Mouse (Mus musculus): ENCODE results near the gene Spp2. TPM values are rescaled to one million over a fixed set of nuclear protein-coding genes. Genes with fewer than 3 reads are reported as not detected.
"Not testable (repeated sequence)": the region's sequence is repeated elsewhere in the genome, so short reads cannot be mapped to it uniquely, and the experiment has no call there.

Spp2 gene
- polyA plus RNA-seq, 2 experiments from 2014 or later: not detected

DNA sequence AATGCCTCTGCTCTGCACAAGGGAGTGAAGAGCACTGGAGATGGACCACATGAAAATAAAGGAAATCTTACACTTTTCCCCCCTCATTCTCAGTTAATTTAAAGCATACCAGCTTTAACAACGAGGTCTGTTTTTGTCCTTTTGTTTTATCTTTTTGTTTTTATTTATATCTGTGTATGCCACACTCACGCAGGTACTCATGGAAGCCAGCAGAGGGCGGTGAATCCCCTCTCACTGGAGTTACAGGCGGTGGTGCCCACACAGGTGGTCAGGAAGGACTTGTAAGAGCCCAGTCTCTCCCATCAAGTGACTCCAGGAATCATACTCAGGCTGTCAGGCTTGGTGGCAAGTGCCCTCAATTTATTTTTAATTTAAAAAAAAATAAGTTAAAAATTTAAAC lies 27.3 kb downstream of the Spp2 start:
- ATAC-seq: no peak

DNA sequence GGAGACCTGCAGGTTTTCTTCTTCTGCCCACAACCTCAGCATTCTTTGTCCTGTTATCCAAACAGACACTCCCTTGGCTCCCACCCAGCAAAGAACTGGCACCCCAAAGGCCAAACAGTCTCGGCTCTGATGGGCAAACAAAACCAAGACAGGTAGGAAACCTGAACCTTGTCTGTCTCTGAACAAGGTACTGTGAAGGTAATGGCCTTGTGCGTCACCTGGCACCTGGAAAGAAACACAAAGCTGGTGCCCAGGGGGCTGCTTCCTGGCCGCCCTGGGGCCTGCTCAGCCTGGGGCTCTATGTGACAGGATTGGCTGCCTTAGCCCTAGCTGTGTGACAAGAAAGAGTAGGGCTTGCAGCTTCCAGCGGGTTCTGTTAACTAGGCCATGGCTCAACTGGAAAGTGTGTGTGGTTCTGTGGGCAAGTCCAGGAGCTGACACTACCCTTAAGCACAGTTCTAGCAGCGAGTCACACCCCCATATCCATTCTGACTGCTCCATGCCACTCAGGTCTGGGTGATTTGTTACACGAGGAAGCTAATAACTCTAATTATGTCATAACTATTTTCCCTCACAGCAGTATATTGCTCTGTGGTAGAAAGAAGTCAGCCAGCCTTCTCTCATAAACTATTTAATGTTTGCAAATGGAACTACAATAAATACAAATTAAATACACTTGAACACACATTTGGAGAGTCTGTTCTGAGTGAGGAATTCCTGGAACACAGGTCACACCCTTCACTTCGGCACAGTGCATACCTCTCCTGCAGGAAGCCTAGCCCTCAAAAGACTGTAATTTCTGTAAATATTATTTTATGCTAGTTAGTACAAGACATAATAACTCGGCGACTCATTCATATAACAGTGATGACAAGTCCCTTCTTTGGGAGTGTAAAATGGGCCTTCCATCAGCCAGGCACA lies 30.7 kb downstream of the Spp2 start:
- no peak for ATAC-seq

DNA sequence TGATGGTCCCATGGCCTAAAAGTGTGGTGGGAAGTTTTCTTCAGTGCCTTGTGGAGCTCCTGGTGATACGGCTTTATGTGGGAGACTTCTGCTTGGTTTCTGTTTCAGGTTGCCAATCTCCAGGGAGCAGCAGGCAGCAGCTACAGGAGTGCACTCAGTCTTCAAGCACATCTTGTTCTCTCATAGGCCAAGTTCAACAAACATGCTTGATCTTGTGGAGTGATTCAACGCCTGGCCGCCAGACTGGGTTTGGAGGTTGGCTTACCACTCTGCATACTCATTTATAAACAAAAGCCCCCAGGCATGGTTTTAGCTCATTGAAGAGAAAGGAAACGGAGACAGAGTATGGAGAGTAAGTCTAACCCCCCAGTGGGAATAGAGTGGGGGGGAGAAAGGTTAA lies 36.6 kb downstream of the Spp2 start:
- ATAC-seq: no peak

DNA sequence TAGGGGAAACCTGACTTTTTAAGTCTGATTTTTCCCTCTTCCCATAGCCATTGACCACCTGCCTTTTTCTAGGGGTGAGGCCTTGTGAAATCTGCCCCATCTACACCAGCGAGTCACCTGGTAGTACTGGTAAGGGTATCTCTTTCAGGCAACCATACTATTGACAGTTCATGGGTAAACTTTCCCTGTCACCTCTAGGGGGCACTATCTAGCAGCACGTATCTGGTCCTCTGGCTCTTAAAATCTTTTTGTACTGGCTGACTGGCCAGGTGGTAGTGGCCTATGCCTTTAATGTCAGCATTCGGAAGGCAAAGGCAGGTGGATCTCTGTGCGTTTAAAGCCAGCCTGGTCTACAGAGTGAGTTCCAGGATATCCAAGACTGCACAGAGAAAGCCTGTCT lies 38.6 kb downstream of the Spp2 start:
- ATAC-seq: no peak

DNA sequence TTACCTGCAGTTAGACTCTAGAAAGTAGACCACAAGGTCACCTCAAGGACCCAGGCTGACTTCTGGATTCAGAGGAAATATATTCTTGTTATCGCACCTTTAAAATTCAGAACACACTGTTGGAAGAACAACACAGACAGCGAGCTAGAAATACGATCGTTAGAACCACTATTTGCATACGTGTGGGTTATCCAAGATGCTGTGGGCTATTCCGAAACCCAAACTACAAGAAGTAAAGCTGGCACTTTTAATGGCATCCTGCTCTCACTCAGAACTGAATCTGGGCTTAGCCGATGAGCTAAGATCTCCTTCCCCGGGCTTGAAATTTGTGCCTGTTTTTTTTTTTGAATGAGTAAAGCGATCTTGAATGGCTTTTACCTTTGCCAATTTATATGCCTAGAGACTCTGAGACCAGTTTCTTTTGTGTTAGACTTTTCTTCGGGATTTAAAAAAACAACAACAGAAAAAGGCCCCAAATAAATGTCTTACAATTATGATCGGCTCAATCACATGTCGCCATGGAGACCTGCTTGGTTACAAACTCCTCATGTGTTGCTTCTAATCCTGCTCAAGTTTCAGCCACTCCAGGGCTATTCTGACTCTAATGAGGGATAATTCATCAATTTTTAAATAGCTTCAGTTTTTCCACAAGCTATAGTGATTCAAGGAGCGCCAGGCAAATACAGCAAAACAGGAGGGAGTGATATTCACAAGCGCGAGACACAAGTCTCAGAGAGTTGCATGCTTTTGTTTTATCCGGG lies 39.7 kb downstream of the Spp2 start:
- no peak for ATAC-seq

DNA sequence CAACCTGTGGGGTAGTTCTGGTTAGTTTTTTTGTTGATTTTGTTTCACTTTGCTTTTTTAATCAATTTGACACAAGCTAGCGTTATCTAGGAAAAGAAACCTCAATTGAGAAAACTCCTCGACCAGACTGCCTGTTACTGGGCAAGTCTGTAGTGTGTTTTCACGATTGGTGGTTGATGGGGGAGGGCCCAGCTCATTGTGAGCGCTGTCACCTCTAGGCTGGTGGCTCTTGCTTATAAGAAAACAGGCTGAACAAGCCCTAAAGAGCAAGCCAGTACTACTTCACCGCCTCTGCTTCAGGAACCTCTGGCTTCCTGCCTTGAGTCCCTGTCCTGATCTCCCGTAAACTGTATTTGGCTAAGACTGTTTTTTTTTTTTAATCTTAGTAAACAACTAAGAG lies 40.7 kb downstream of the Spp2 start:
- ATAC-seq: no peak

DNA sequence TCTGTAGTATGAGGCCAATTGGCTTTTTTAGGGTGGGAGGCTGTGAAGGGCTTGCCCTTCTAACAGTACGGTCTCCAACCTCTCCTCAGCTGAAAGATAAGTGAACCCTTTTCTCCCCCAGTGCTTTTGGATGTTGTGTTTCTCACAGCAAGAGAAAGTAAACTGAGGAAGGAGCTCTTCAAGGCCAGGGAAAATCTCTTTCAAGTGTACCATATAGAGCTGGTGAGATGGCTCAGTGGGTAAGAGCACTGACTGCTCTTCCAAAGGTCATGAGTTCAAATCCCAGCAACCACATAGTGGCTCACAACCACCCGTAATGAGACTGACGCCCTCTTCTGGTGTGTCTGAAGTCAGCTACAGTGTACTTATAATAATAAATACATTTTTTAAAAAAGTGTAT lies 41.3 kb downstream of the Spp2 start:
- ATAC-seq: not testable (repeated sequence)

DNA sequence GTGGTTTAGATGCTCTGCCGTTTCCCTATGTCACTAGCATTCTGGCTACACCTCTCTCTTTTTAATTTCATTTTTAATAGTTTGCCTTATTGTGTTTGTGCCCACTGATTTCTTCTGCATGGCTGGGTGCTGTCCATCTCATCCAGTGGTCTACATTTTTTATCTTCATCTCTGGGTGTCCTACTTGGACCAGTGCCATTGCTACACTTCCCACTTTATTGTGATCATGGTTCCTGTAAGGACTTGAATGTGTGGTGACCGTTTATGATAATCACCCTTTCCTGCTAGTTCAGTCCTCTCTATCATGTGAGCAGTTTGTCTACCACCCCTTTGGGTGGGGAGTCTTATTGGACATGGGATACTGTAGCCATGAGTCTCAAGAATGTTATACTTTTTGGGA lies 43.0 kb downstream of the Spp2 start:
- ATAC-seq: no peak

DNA sequence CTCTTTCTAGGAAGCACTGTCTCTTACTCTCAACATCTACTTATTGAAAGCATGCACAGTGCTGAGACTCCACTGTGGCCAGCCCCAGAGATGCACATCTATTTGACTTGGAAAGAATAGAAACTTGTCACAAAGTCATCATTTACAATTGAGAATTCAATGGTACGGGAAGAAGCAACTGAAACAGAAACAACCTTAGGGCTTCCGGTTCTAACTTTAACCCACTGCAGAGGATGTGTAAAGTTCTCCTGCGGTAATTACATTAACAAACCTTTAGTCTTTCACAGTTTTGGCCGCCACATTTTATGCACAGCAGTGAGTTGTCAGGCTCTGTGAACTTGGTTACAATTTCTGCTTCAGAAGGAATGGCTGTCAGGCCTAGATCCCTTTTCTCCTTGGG lies 43.9 kb downstream of the Spp2 start:
- peak; percentile 88 for ATAC-seq

DNA sequence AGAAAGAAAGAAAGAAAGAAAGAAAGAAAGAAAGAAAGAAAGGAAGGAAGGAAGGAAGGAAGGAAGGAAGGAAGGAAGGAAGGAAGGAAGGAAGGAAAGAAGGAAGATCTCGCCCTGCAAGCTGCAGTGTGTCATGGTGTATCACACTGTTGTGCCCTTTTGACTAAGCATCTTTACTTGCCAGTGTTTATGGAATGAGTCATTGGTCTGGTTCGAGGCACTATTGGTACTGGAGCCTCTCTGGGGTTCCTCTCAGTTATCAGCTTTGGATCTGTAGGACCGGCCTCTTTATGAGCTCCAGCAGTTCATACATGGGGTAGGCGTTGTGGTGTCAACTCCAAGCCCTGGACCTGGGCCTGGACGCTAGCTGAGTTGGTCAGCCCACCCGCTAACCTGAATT lies 45.4 kb downstream of the Spp2 start:
- no peak for ATAC-seq

DNA sequence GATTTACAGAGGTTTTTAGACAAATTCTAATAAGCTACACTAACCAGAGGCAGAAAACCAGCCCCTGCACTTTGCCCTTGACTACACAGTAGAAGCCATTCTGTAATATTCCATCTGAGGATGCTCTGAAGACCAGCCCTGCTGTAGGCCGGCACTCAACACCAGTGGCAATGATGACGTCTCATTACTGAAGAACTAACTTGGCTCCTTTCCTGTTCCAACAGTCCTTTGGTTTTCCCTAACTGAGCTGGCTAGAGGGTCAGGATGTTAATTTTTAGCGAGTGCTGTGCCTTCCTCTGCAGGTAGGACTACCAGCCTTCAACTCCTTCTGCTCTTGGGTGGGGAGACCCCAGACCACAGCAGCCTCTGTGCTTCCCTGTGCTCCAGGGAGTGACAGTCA lies 47.9 kb downstream of the Spp2 start:
- ATAC-seq: no peak

DNA sequence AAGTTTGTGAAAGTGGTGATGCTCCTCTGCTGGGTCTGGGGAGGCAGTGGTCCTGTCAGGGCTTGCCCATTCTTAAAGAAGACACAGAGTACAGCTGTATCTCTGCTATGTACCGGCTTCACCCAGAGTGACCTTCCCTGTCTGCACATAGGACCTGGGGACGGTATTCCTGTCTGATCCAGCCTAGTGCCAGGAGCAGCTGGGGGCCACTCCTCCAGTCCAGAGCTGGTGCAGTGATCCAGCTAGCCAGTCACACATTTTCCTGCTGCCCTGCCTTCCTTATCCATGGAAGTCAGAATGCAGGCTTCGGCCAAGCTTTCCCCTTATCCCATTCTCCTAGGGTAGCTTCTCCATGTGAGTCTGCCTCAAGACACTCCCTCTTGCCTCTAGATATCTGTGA lies 49.0 kb downstream of the Spp2 start:
- ATAC-seq: no peak

DNA sequence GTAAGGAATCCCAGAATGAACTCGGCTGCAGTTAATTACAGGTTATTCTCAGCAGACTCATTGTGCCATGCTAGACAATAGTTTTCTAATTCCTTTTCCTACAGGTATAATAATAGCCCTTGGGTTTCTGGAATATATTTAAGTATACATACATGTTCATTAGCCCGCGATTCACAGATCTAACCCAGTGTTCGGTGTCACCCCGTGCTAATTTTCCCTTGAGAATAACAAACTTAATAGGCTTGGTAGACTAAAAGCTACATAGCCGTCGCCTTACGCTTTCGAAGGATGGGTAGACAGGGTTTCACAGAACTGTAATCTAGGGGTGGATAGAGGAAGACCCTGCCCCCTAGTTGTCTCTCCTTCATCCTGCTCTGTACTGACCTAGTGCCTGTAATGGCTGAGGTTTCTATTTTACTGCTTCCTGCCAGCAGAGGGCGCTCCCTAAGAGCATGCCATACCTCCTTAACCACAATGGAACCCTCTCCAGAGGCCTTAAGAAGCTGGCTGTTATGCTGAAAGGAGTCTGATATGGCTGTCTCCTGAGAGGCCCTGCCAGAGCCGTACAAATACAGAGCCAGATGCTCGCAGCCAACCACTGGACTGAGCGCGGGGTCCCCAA lies 49.8 kb downstream of the Spp2 start:
- peak; percentile 76 for ATAC-seq

DNA sequence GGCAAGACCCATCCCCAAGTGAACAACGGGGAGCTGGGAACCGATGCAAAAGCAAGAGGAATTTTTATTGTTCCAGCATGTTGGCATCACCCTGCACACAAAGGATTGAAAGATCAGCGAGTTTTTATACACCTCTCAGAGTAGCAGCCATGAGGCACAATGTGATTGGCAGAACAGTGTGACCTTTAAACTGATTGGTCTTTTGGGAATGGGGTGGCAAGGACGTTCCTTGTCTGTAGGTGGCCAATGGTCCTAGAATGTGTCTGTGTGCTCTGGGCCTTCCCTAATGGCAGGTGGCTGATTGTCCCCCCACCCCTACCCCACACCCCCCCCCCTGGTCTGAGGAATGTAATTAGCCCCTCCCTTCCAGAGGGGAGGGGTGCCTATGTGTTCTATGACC lies 52.4 kb downstream of the Spp2 start:
- no peak for ATAC-seq

DNA sequence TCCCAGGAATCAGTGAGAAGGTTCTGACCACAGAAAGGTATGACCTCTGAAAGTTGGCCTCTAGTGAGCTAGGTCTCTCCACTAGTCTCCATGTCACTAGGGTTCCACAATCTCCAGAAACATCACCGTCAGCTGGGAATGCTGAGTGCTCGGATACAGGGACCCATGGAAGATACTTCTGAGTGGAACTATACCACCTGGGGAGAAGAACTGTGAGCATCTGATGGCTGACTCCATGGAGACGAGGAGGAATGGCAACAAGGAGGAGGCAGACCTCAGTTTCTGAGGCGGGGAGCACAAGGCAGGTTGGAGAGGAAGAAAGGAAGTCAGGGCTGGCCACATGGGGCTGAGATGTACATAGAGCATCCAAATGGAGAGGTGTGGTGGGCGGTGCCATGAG lies 52.9 kb downstream of the Spp2 start:
- no peak for ATAC-seq

DNA sequence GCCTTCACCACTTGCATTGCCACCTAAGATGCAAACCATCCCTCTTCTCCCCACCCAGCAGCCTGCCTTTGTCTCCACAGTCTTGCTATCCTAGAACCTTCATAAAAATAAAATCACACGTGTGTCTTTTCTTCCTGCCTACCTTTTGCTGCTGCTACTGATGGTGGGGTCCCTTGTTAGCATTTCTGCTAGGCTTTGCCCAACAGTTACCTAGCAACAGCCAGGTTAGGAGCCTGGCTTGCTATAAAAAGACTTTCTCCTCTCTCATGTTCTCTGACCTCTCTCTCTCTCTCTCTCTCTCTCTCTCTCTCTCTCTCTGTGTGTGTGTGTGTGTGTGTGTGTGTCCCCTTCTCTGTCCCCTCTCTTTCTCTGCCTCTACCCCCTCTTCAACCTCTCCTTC lies 54.3 kb downstream of the Spp2 start:
- ATAC-seq: no peak

DNA sequence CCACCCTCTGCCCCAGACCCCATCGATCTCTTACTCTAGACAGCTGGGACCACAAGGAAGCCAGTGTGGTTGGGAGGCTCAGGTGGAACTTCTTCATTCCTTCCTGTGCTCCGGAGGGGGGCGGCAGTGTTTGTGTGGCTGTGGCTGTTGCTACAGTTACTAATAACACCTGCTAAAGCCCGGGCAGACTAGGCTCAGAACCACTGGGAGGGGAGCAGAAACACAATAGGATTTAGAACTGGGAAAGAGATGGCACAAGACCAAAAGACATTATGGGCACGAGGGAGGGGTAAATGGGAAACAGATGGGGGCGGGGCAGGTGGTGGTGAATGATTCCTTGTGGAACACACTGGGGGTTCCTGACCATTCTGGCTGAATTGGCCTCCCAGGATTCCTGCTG lies 55.7 kb downstream of the Spp2 start:
- ATAC-seq: no peak

DNA sequence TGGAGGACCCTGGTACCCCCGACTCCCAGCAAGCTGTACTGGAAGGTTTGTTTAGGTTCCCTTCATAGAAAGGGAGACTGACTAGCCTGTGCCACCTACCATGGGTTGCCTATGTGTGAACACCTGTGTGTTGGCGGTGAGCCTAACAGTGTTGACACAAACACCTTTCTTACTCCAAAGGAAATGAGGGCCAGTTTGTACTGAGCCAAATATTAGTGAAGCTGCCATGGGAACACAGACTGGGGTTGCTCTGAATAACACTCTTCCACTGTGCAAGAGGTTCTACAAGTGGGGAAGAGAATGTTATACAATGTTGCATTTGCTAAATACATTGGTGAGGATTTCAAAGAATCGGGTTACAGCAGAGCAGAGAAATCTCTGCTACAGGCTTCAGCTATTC lies 56.5 kb downstream of the Spp2 start:
- no peak for ATAC-seq

DNA sequence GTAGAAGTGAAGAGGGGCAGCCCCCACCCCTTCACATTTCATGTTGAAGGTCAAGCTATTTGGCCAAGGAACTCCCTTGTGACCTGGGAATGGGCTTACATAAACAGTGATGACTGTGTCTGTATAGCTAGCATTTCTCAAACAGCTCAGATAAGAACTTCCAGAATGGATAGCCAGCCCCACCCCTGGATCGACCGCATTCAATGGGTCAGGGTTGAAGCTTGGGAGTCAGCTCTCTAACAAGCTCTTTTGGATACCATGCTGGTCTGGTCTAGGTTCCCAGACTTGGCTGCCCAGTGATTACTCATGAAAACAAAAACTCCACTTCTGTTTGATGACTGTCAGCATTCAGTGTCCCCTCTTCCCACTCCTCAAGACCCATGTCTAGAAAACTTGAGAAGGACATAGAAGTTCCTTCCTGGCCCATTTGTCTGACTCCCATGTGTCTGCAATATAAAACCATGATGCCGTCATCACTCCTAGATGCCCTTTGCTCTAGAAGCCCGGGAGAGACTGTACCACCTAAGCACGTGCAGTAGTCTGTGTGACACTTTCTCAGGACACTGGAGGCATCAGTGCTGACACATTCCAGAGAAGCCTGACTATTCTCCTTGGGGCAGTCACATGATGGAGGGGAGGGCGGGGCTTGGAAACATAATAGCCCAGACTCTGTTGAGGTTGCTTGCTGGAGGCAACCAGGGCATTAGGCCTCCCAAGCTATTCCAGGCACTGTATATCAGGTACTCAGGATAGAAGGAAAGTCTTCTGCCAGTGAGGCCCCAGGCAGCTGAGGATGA lies 57.5 kb downstream of the Spp2 start:
- no peak for ATAC-seq

DNA sequence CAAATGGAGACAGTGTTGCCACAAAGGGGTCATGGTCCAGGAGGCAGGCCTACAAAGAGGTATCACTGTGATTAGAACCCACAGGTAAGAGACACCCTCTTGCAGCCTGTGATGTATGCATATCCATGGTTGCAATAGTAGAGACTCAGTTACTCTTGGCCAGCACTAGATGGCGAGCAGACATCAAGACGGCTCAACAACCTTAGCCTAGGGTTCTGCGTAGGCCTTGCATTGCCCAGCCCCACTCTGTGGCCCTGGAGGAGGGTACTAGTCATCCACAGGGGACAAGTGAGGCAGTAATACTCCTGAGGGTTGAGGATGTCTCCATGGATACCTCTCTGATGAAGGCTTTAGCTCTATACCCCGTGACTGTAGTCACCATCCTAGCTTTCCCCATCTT lies 59.0 kb downstream of the Spp2 start:
- peak; percentile 40 for ATAC-seq

DNA sequence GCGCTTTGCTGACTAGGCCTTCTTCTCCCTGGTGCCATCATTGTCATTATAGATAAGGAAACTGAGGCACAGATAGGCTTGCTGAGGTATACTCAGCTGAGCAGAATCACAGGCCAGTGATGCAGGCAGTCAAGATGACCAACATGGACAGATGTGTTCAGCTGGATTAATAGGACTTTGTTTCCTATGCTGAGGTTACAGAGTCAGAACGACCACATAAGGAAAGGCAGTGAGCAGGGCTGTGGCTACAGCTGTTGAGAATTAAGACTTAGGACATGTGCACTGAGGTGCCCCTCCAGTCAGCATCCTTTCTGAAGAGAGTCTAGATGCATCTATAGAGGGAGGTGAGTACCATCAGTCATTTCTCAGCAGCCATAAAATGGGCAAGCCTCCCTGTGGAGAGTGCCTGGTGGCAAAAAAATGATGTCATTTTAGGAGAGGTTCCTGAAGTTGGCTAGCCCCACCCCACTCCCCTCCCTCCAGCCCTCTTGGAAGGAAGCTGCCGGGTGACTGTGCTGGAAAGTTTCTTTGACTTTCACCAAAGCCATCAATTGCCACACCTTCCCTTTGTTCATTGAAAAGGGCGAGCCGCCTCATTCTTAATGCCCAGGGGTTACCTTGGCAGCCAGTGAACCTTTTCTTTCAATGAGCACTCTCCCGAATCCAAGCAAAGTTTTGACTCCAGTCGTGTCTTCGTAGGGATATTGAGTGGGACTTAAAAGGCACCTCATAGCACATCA lies 59.7 kb downstream of the Spp2 start:
- ATAC-seq: no peak

DNA sequence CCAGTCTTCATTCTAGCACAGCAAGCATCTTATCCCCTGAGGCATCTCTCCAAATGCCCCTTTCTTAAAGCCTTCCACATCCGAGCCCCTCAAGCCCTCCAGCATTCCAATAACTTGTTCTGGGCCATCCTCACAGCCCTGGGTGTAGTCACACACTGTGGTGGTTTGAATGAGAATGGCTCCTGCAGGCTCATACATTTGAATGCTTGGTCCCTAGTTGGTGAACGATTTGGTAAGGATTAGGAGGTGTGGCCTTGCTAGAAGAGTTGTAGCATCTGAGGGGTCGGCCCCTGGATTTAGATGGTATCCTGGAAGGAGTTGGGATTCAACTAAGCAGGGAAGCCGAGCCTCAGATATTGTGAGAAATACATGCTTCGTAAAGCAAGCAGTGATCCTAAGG lies 61.1 kb downstream of the Spp2 start:
- ATAC-seq: no peak

Data from activated CD4-positive, CD25-positive, alpha-beta regulatory T cell, adult 4 months (primary cell).